Mouse (Mus musculus) hindbrain, embryonic 10.5 days (tissue): Measurements from ENCODE around the gene Dnlz. TPM values are rescaled to one million over a fixed set of nuclear protein-coding genes. Genes with fewer than 3 reads are reported as not detected.

ENCODE experiments used
- DNase-seq: peaks from one replicate; pipeline ENCODE4 v3.0.0-alpha.2; 2017; ENCODE audit warnings: low spot score
- H3K27ac ChIP-seq: fragments of 300-500 bp; sonication (generic); 2 replicates; pipeline ENCODE4 v1.5.1; 2016; ENCODE audit warnings: mild to moderate bottlenecking, moderate library complexity
- H3K27me3 ChIP-seq: fragments of 300-500 bp; sonication (generic); 2 replicates; pipeline ENCODE4 v1.6.1; 2016; ENCODE audit warnings: mild to moderate bottlenecking; ENCODE audit not compliant: poor library complexity, insufficient read depth, severe bottlenecking
- H3K36me3 ChIP-seq: fragments of 300-500 bp; sonication (generic); 2 replicates; pipeline ENCODE4 v1.6.1; 2016; ENCODE audit warnings: mild to moderate bottlenecking, moderate library complexity
- H3K4me1 ChIP-seq: fragments of 300-500 bp; sonication (generic); replicated peaks from 2 replicates; pipeline ENCODE4 v1.6.1; 2016; ENCODE audit warnings: mild to moderate bottlenecking
- H3K4me3 ChIP-seq: fragments of 300-500 bp; sonication (generic); 2 replicates; pipeline ENCODE4 v1.5.1; 2016; ENCODE audit warnings: mild to moderate bottlenecking, moderate library complexity
- H3K9me3 ChIP-seq: fragments of 300-500 bp; sonication (generic); 2 replicates; pipeline ENCODE4 v1.6.1; 2016; ENCODE audit warnings: mild to moderate bottlenecking, moderate library complexity
- WGBS: fragments of 180-500 bp; shearing (Covaris S2); methylation state at CpG from one replicate; pipeline ENCODE4 v1.1.7; 2016; 5-methylcytosine and 5-hydroxymethylcytosine counted together
- polyA plus RNA-seq: library from polyadenylated mRNA; unstranded; fragments of >200 nt; fragmentation: Nextera tagmentation; extraction: Ambion mirVana; gene quantifications from 2 replicates; pipeline ENCODE4 v1.2.1, GENCODE M21; 2016

Dnlz gene
- polyA plus RNA-seq, 1 experiment from 2014 or later = 38.8 TPM

GRCm38 (mm10) chr2:26299336-26299735, 52.6 kb downstream of the Dnlz start:
- peak overlapping the region; percentile 86 for H3K27ac ChIP-seq
- no peak for DNase-seq
- peak overlapping the region; percentile 31 for H3K4me3 ChIP-seq
- WGBS = 35% methylated on average over 7 of the region's 7 CpGs
- no peaks in the 10 kb centered on the region for H3K9me3 ChIP-seq
- H3K36me3 ChIP-seq = no peaks in the 10 kb centered on the region
- H3K27me3 ChIP-seq = peaks cover 19% of the 10 kb centered on the region
- H3K4me1 ChIP-seq = peaks cover 55% of the 10 kb centered on the region

GRCm38 (mm10) chr2:26298856-26299230, 53.1 kb downstream of the Dnlz start:
- Histone ChIP-seq H3K27me3 (peaks cover 19% of the 10 kb centered on the region), H3K4me1 (peaks cover 56% of the 10 kb centered on the region), H3K27ac (peak overlapping the region; percentile 86), H3K9me3 (no peaks in the 10 kb centered on the region), H3K36me3 (no peaks in the 10 kb centered on the region), H3K4me3 (peak overlapping the region; percentile 31)
- 7% methylated on average over 4 of the region's 4 CpGs for WGBS
- peak; percentile 45 for DNase-seq

DNA sequence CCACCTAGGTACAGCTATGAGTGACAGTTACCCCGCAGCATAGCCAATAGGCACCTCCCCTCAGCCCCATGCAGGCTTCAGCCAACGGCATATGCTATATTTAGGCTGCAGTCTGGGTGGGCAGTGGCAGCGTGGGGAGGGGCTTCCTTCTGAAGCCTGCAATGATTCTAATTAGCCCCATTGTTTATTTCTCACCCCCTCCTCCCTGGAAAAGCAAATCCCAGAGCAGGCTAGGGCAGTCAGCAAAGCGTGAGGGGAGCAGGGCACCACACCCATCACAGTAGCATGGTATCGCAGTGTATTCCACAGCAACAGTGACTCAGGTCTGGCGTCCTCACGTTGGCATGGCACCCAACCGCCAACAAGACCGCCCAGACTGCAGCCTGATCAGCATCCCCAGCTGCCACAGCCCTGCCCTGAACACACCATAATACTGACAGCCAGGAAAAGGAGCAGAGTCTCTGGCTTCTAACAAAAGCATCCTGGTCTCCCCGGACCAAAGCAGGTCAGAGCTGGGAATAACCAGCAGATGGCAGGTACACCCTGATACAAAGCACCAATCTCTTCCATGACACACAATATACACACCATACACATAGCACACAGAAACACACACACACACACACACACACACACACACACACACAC, 53.6 kb downstream of the Dnlz start:
- Histone ChIP-seq H3K27me3 (peaks cover 19% of the 10 kb centered on the region), H3K36me3 (no peaks in the 10 kb centered on the region), H3K9me3 (no peaks in the 10 kb centered on the region), H3K4me3 (peak overlapping the region; percentile 31), H3K4me1 (peaks cover 56% of the 10 kb centered on the region), H3K27ac (peak overlapping the region; percentile 86)
- DNase-seq = peak; percentile 51
- WGBS = 7% methylated on average over 10 of the region's 10 CpGs

Other genes with a start within 250 kb of the Dnlz start
- 6.2 and 8.4 TPM in 2 replicates for gene Nacc2, start 228.9 kb downstream of the Dnlz start, polyA plus RNA-seq
- 4.4 and 6.3 TPM in 2 replicates for gene Lhx3, start 143.8 kb downstream of the Dnlz start, polyA plus RNA-seq
- 19.1 and 20.4 TPM in 2 replicates for gene Qsox2, start 114.6 kb downstream of the Dnlz start, polyA plus RNA-seq
- gene Ccdc187, start 57.6 kb downstream of the Dnlz start, polyA plus RNA-seq = 0.10 and 0.20 TPM in 2 replicates
- gene Gpsm1, start 36.6 kb downstream of the Dnlz start, polyA plus RNA-seq = 99.2 and 114 TPM in 2 replicates
- 0.62 and 1.1 TPM in 2 replicates for gene Card9, start 8.8 kb upstream of the Dnlz start, polyA plus RNA-seq
- gene Snapc4, start 28.5 kb upstream of the Dnlz start, polyA plus RNA-seq = 35.3 and 35.5 TPM in 2 replicates
- 136 and 141 TPM in 2 replicates for gene Entr1, start 37.2 kb upstream of the Dnlz start, polyA plus RNA-seq
- 132 and 139 TPM in 2 replicates for gene Pmpca, start 37.2 kb upstream of the Dnlz start, polyA plus RNA-seq
- gene Inpp5e, start 57.1 kb upstream of the Dnlz start, polyA plus RNA-seq = 23.8 and 29.7 TPM in 2 replicates
- 25.2 and 28.9 TPM in 2 replicates for gene Sec16a, start 93.1 kb upstream of the Dnlz start, polyA plus RNA-seq
- gene Notch1, start 164.6 kb upstream of the Dnlz start, polyA plus RNA-seq = 39.1 and 46.4 TPM in 2 replicates
- gene Egfl7, start 227.9 kb upstream of the Dnlz start, polyA plus RNA-seq = 78.3 and 101 TPM in 2 replicates
- gene Gm20532, start 234.5 kb upstream of the Dnlz start, polyA plus RNA-seq = not detected in 2 replicates